Mouse (Mus musculus): Measurements from ENCODE around the gene Frmd8. TPM values are rescaled to one million over a fixed set of nuclear protein-coding genes. Genes with fewer than 3 reads are reported as not detected.
A peak's percentile ranks its signal among the peaks of the same experiment; 100 is the strongest.

Frmd8 gene
- polyA plus RNA-seq, 1 experiment from 2014 or later: 20.7 TPM

GRCm38 (mm10) chr19:5800632-5801431 is 74.2 kb downstream of the Frmd8 start:
- WGBS: under 1% methylated on average over 19 of the region's 19 CpGs
- Histone ChIP-seq H3K9me3 (ENCODE audit: control insufficient read depth, low read length) (no peaks in the 10 kb centered on the region), H3K4me3 (ENCODE audit: low read depth, low read length) (peak overlapping the region; percentile 71), H3K4me1 (ENCODE audit: control insufficient read depth, insufficient read depth, low read length) (peaks cover 29% of the 10 kb centered on the region), H3K27me3 (ENCODE audit: control insufficient read depth, insufficient read depth, low read length) (no peaks in the 10 kb centered on the region), H3K9ac (ENCODE audit: low read length) (peak overlapping the region; percentile 96), H3K4me2 (ENCODE audit: low read depth) (peak overlapping the region; percentile 90), H3K27ac (ENCODE audit: low read depth, low read length) (peak overlapping the region; percentile 50), H3K36me3 (ENCODE audit: control insufficient read depth, insufficient read depth, low read length) (peaks cover 14% of the 10 kb centered on the region)
- peak; percentile 48 for DNase-seq (ENCODE audit: low spot score)
- ATAC-seq (ENCODE audit: insufficient read depth, low FRiP score, low TSS enrichment): no peak

GRCm38 (mm10) chr19:5800350-5800631 is 74.8 kb downstream of the Frmd8 start:
- Histone ChIP-seq H3K4me2 (ENCODE audit: low read depth) (peak overlapping the region; percentile 90), H3K27ac (ENCODE audit: low read depth, low read length) (peak overlapping the region; percentile 50; the same call in 1 of the 2 replicates), H3K27me3 (ENCODE audit: control insufficient read depth, insufficient read depth, low read length) (no peaks in the 10 kb centered on the region), H3K4me3 (ENCODE audit: low read depth, low read length) (peak overlapping the region; percentile 71), H3K9ac (ENCODE audit: low read length) (peak overlapping the region; percentile 96), H3K9me3 (ENCODE audit: control insufficient read depth, low read length) (no peaks in the 10 kb centered on the region), H3K4me1 (ENCODE audit: control insufficient read depth, insufficient read depth, low read length) (peaks cover 28% of the 10 kb centered on the region), H3K36me3 (ENCODE audit: control insufficient read depth, insufficient read depth, low read length) (peaks cover 14% of the 10 kb centered on the region)
- ATAC-seq (ENCODE audit: insufficient read depth, low FRiP score, low TSS enrichment) (no peak), DNase-seq (ENCODE audit: low spot score) (no peak)
- WGBS: 0% methylated on average over 2 of the region's 2 CpGs

Other genes starting within 250 kb of the Frmd8 start
- gene Rela, start 237.8 kb downstream of the Frmd8 start, polyA plus RNA-seq (2014; fragmentation: Nextera tagmentation; extraction: Ambion mirVana): 32.5 and 34.4 TPM in 2 replicates
- 17.0 and 19.3 TPM in 2 replicates for gene Sipa1, start 211.6 kb downstream of the Frmd8 start, polyA plus RNA-seq (2014; fragmentation: Nextera tagmentation; extraction: Ambion mirVana)
- gene Map3k11, start 186.5 kb downstream of the Frmd8 start, polyA plus RNA-seq (2014; fragmentation: Nextera tagmentation; extraction: Ambion mirVana): 21.0 and 22.0 TPM in 2 replicates
- gene Pcnx3, start 186.4 kb downstream of the Frmd8 start, polyA plus RNA-seq (2014; fragmentation: Nextera tagmentation; extraction: Ambion mirVana): 26.9 and 27.7 TPM in 2 replicates
- not detected in 2 replicates for gene Kcnk7, start 170.9 kb downstream of the Frmd8 start, polyA plus RNA-seq (2014; fragmentation: Nextera tagmentation; extraction: Ambion mirVana)
- 5.1 and 6.8 TPM in 2 replicates for gene Ehbp1l1, start 149.0 kb downstream of the Frmd8 start, polyA plus RNA-seq (2014; fragmentation: Nextera tagmentation; extraction: Ambion mirVana)
- gene Fam89b, start 145.6 kb downstream of the Frmd8 start, polyA plus RNA-seq (2014; fragmentation: Nextera tagmentation; extraction: Ambion mirVana): 167 and 184 TPM in 2 replicates
- 5.2 and 9.7 TPM in 2 replicates for gene Ltbp3, start 134.4 kb downstream of the Frmd8 start, polyA plus RNA-seq (2014; fragmentation: Nextera tagmentation; extraction: Ambion mirVana)
- 63.9 and 67.4 TPM in 2 replicates for gene Scyl1, start 103.9 kb downstream of the Frmd8 start, polyA plus RNA-seq (2014; fragmentation: Nextera tagmentation; extraction: Ambion mirVana)
- 0.74 and 1.7 TPM in 2 replicates for gene Slc25a45, start 2.5 kb upstream of the Frmd8 start, polyA plus RNA-seq (2014; fragmentation: Nextera tagmentation; extraction: Ambion mirVana)
- gene Tigd3, start 18.9 kb upstream of the Frmd8 start, polyA plus RNA-seq (2014; fragmentation: Nextera tagmentation; extraction: Ambion mirVana): 5.7 and 6.6 TPM in 2 replicates
- gene Dpf2, start 37.7 kb upstream of the Frmd8 start, polyA plus RNA-seq (2014; fragmentation: Nextera tagmentation; extraction: Ambion mirVana): 195 and 225 TPM in 2 replicates
- gene Cdc42ep2, start 49.5 kb upstream of the Frmd8 start, polyA plus RNA-seq (2014; fragmentation: Nextera tagmentation; extraction: Ambion mirVana): 3.9 and 4.0 TPM in 2 replicates
- gene Pola2, start 88.9 kb upstream of the Frmd8 start, polyA plus RNA-seq (2014; fragmentation: Nextera tagmentation; extraction: Ambion mirVana): 75.2 and 79.9 TPM in 2 replicates
- gene Slc22a20, start 110.9 kb upstream of the Frmd8 start, polyA plus RNA-seq (2014; fragmentation: Nextera tagmentation; extraction: Ambion mirVana): not detected in 2 replicates
- 3.4 and 4.4 TPM in 2 replicates for gene Capn1, start 140.6 kb upstream of the Frmd8 start, polyA plus RNA-seq (2014; fragmentation: Nextera tagmentation; extraction: Ambion mirVana)
- 34.4 and 36.7 TPM in 2 replicates for gene Syvn1, start 171.3 kb upstream of the Frmd8 start, polyA plus RNA-seq (2014; fragmentation: Nextera tagmentation; extraction: Ambion mirVana)
- 81.9 and 84.8 TPM in 2 replicates for gene Mrpl49, start 182.5 kb upstream of the Frmd8 start, polyA plus RNA-seq (2014; fragmentation: Nextera tagmentation; extraction: Ambion mirVana)
- gene Fau, start 182.6 kb upstream of the Frmd8 start, polyA plus RNA-seq (2014; fragmentation: Nextera tagmentation; extraction: Ambion mirVana): 789 and 790 TPM in 2 replicates
- gene Znhit2, start 185.9 kb upstream of the Frmd8 start, polyA plus RNA-seq (2014; fragmentation: Nextera tagmentation; extraction: Ambion mirVana): 36.7 and 40.0 TPM in 2 replicates
- gene Tm7sf2, start 193.1 kb upstream of the Frmd8 start, polyA plus RNA-seq (2014; fragmentation: Nextera tagmentation; extraction: Ambion mirVana): 39.6 and 42.9 TPM in 2 replicates
- gene Vps51, start 202.0 kb upstream of the Frmd8 start, polyA plus RNA-seq (2014; fragmentation: Nextera tagmentation; extraction: Ambion mirVana): 59.1 and 61.2 TPM in 2 replicates
- gene Tmem262, start 204.8 kb upstream of the Frmd8 start, polyA plus RNA-seq (2014; fragmentation: Nextera tagmentation; extraction: Ambion mirVana): not detected in 2 replicates
- gene Gm28374, start 207.0 kb upstream of the Frmd8 start, polyA plus RNA-seq (2014; fragmentation: Nextera tagmentation; extraction: Ambion mirVana): 0.88 and 1.3 TPM in 2 replicates
- 74.3 and 76.8 TPM in 2 replicates for gene Zfpl1, start 209.7 kb upstream of the Frmd8 start, polyA plus RNA-seq (2014; fragmentation: Nextera tagmentation; extraction: Ambion mirVana)
- gene Cdca5, start 209.7 kb upstream of the Frmd8 start, polyA plus RNA-seq (2014; fragmentation: Nextera tagmentation; extraction: Ambion mirVana): 46.0 and 48.4 TPM in 2 replicates
- not detected in 2 replicates for gene AC131692.1, start 219.1 kb upstream of the Frmd8 start, polyA plus RNA-seq (2014; fragmentation: Nextera tagmentation; extraction: Ambion mirVana)
- gene Naaladl1, start 230.5 kb upstream of the Frmd8 start, polyA plus RNA-seq (2014; fragmentation: Nextera tagmentation; extraction: Ambion mirVana): 0.53 and 0.77 TPM in 2 replicates
- gene Sac3d1, start 243.4 kb upstream of the Frmd8 start, polyA plus RNA-seq (2014; fragmentation: Nextera tagmentation; extraction: Ambion mirVana): 62.6 and 66.1 TPM in 2 replicates

Measured in neural tube, embryonic 11.5 days (tissue).